Mouse (Mus musculus): ENCODE data around the gene Pgpep1l. TPM values are rescaled to one million over a fixed set of nuclear protein-coding genes. Genes with fewer than 3 reads are reported as not detected.
"Not testable (repeated sequence)": the region's sequence is repeated elsewhere in the genome, so short reads cannot be mapped to it uniquely, and the experiment has no call there.

Gene Pgpep1l
- under 1 TPM in 1 of 2 experiments, not detected in 1; 0.32 TPM for total RNA-seq (2021)
- long read RNA-seq, experiment 1 = 0 reads
- long read RNA-seq, experiment 2 = 0 reads

GRCm38 (mm10) chr7:68264028-68264453 is at the start of gene Pgpep1l:
Gene Pgpep1l (minus strand): TSS chr7:68264233.
- peak; percentile 10 to 31 for DNase-seq (ENCODE audit: low spot score in 2 of 2)

GRCm38 (mm10) chr7:68313038-68313782 is 49.2 kb upstream of the Pgpep1l start:
- no peak for DNase-seq (ENCODE audit: low spot score in 2 of 2)

GRCm38 (mm10) chr7:68312395-68312794 is 48.4 kb upstream of the Pgpep1l start:
- DNase-seq (ENCODE audit: low spot score in 2 of 2) = no peak

- no peak for DNase-seq (ENCODE audit: low spot score in 2 of 2)
These were observed 47.4 kb upstream of the Pgpep1l start for GRCm38 (mm10) chr7:68311469-68311868.

GRCm38 (mm10) chr7:68306756-68307155 is 42.7 kb upstream of the Pgpep1l start:
- DNase-seq (ENCODE audit: low spot score in 2 of 2) = no peak

GRCm38 (mm10) chr7:68305781-68306575 is 41.9 kb upstream of the Pgpep1l start:
- DNase-seq (ENCODE audit: low spot score in 2 of 2) = no peak

- DNase-seq (ENCODE audit: low spot score in 2 of 2) = no peak
These were observed 39.7 kb upstream of the Pgpep1l start for GRCm38 (mm10) chr7:68303685-68304084.

- peak; percentile 55 to 60 for DNase-seq (ENCODE audit: low spot score in 2 of 2)
These were observed 38.8 kb upstream of the Pgpep1l start for GRCm38 (mm10) chr7:68302586-68303433.

GRCm38 (mm10) chr7:68301160-68301559 is 37.1 kb upstream of the Pgpep1l start:
- DNase-seq (ENCODE audit: low spot score in 2 of 2) = no peak

- DNase-seq (ENCODE audit: low spot score in 2 of 2) = no peak
These were observed 34.5 kb upstream of the Pgpep1l start for GRCm38 (mm10) chr7:68298381-68299076.

GRCm38 (mm10) chr7:68296487-68296886 is 32.5 kb upstream of the Pgpep1l start:
- DNase-seq (ENCODE audit: low spot score in 2 of 2) = no peak

- no peak for DNase-seq (ENCODE audit: low spot score in 2 of 2)
These were observed 30.2 kb upstream of the Pgpep1l start for GRCm38 (mm10) chr7:68293997-68294789.

- DNase-seq (ENCODE audit: low spot score in 2 of 2) = no peak
These were observed 27.6 kb upstream of the Pgpep1l start for GRCm38 (mm10) chr7:68291603-68292002.

GRCm38 (mm10) chr7:68289081-68289480 is 25.0 kb upstream of the Pgpep1l start:
- DNase-seq (ENCODE audit: low spot score in 2 of 2) = no peak

- not testable (repeated sequence) for DNase-seq (ENCODE audit: low spot score in 2 of 2)
These were observed 24.0 kb upstream of the Pgpep1l start for GRCm38 (mm10) chr7:68288000-68288399.

GRCm38 (mm10) chr7:68287582-68287981 is 23.5 kb upstream of the Pgpep1l start:
- no peak for DNase-seq (ENCODE audit: low spot score in 2 of 2)

- DNase-seq (ENCODE audit: low spot score in 2 of 2) = no peak
These were observed 22.8 kb upstream of the Pgpep1l start for GRCm38 (mm10) chr7:68286526-68287481.

GRCm38 (mm10) chr7:68285851-68286298 is 21.8 kb upstream of the Pgpep1l start:
- no peak for DNase-seq (ENCODE audit: low spot score in 2 of 2)

Measured in adrenal gland, adult 18-20 months (tissue).